Mouse (Mus musculus) ES-Bruce4 (cell line): Measurements from ENCODE around the gene Acvr2b. TPM values are rescaled to one million over a fixed set of nuclear protein-coding genes. Genes with fewer than 3 reads are reported as not detected.

Experiments used
- H3K27ac ChIP-seq: 2 replicates; pipeline ENCODE4 v1.5.1; 2012; ENCODE audit warnings: low read length, inconsistent platforms; ENCODE audit not compliant: insufficient read depth
- H3K27me3 ChIP-seq: 2 replicates; pipeline ENCODE4 v1.6.1; 2012; ENCODE audit warnings: mild to moderate bottlenecking, low read length, inconsistent platforms; ENCODE audit not compliant: control insufficient read depth, poor library complexity, insufficient read depth, severe bottlenecking
- H3K36me3 ChIP-seq: 2 replicates; pipeline ENCODE4 v1.6.1; 2012; ENCODE audit warnings: inconsistent platforms, mild to moderate bottlenecking, low read length, moderate library complexity; ENCODE audit not compliant: control insufficient read depth, poor library complexity, insufficient read depth, severe bottlenecking
- H3K4me1 ChIP-seq: one replicate; pipeline ENCODE4 v1.8.1; 2011; ENCODE audit warnings: low read length; ENCODE audit not compliant: control insufficient read depth, insufficient read depth
- H3K4me3 ChIP-seq: 2 replicates; pipeline ENCODE4 v1.5.1; 2011; ENCODE audit warnings: low read depth, mild to moderate bottlenecking, low read length
- H3K9ac ChIP-seq: 2 replicates; pipeline ENCODE4 v1.6.1; 2012; ENCODE audit warnings: low read depth, mild to moderate bottlenecking, inconsistent platforms; ENCODE audit not compliant: poor library complexity, severe bottlenecking
- H3K9me3 ChIP-seq: replicated peaks from 2 replicates; pipeline ENCODE4 v1.6.1; 2012; ENCODE audit warnings: mild to moderate bottlenecking, low read length, inconsistent platforms; ENCODE audit not compliant: control insufficient read depth, poor library complexity, insufficient read depth, severe bottlenecking
- CTCF ChIP-seq: IDR thresholded peaks from one replicate; pipeline ENCODE4 v1.8.1; 2011; ENCODE audit warnings: low read depth, low read length
- EP300 ChIP-seq: IDR thresholded peaks from 2 replicates; pipeline ENCODE4 v1.6.1; 2011; ENCODE audit warnings: low read depth, low read length; ENCODE audit not compliant: insufficient read depth
- POLR2A ChIP-seq: IDR thresholded peaks from one replicate; pipeline ENCODE4 v1.8.1; 2011; ENCODE audit warnings: low read length; ENCODE audit not compliant: insufficient read depth
- polyA plus RNA-seq: library from polyadenylated mRNA; stranded (reverse); fragments of >200 nt; gene quantifications from 2 replicates; pipeline ENCODE4 v1.2.4, GENCODE M21; 2011; ENCODE audit warnings: low read depth; ENCODE audit not compliant: missing spikeins, insufficient read depth, insufficient read length

Gene Acvr2b
- polyA plus RNA-seq, 1 experiment: 52.1 TPM

GRCm38 (mm10) chr9:119472412-119472918 lies 70.5 kb downstream of the Acvr2b start:
- TF ChIP-seq CTCF: no peak
- TF ChIP-seq EP300: no peak
- TF ChIP-seq POLR2A: no peak
- H3K4me3 ChIP-seq: no peak overlapping the region

GRCm38 (mm10) chr9:119473011-119473410 lies 71.1 kb downstream of the Acvr2b start:
- no peaks in the 10 kb centered on the region for H3K27me3 ChIP-seq
- H3K9me3 ChIP-seq: no peaks in the 10 kb centered on the region
- TF ChIP-seq POLR2A (no peak), EP300 (no peak), CTCF (no peak)
- no peaks in the 10 kb centered on the region for H3K4me1 ChIP-seq
- no peaks in the 10 kb centered on the region for H3K36me3 ChIP-seq
- H3K9ac ChIP-seq: no peak overlapping the region
- no peak overlapping the region for H3K27ac ChIP-seq
- no peak overlapping the region for H3K4me3 ChIP-seq

More at GRCm38 (mm10) chr9:119472412-119472918, 70.5 kb downstream of the Acvr2b start:
- no peak overlapping the region for H3K9ac ChIP-seq
- H3K9me3 ChIP-seq: no peaks in the 10 kb centered on the region
- no peaks in the 10 kb centered on the region for H3K27me3 ChIP-seq
- H3K27ac ChIP-seq: no peak overlapping the region
- no peaks in the 10 kb centered on the region for H3K36me3 ChIP-seq
- no peaks in the 10 kb centered on the region for H3K4me1 ChIP-seq

- no peak overlapping the region for H3K9ac ChIP-seq
- H3K4me1 ChIP-seq: no peaks in the 10 kb centered on the region
- TF ChIP-seq EP300 (no peak), CTCF (no peak)
- no peaks in the 10 kb centered on the region for H3K36me3 ChIP-seq
- no peak overlapping the region for H3K27ac ChIP-seq
- H3K9me3 ChIP-seq: no peaks in the 10 kb centered on the region
- no peak overlapping the region for H3K4me3 ChIP-seq
- no peaks in the 10 kb centered on the region for H3K27me3 ChIP-seq
Measured at GRCm38 (mm10) chr9:119473608-119474164, 71.8 kb downstream of the Acvr2b start.

- TF ChIP-seq EP300 (no peak), CTCF (no peak), POLR2A (no peak)
- no peaks in the 10 kb centered on the region for H3K36me3 ChIP-seq
- H3K4me1 ChIP-seq: no peaks in the 10 kb centered on the region
- no peaks in the 10 kb centered on the region for H3K27me3 ChIP-seq
- H3K9ac ChIP-seq: no peak overlapping the region
- H3K27ac ChIP-seq: no peak overlapping the region
- no peak overlapping the region for H3K4me3 ChIP-seq
- no peaks in the 10 kb centered on the region for H3K9me3 ChIP-seq
Measured at GRCm38 (mm10) chr9:119474717-119475611, 73.0 kb downstream of the Acvr2b start.

- Histone ChIP-seq H3K9me3 (no peaks in the 10 kb centered on the region), H3K27me3 (no peaks in the 10 kb centered on the region), H3K36me3 (no peaks in the 10 kb centered on the region), H3K27ac (no peak overlapping the region), H3K4me3 (no peak overlapping the region), H3K4me1 (no peaks in the 10 kb centered on the region), H3K9ac (no peak overlapping the region)
- TF ChIP-seq CTCF (no peak), EP300 (no peak), POLR2A (no peak)
Measured at GRCm38 (mm10) chr9:119477754-119478153, 75.8 kb downstream of the Acvr2b start.

GRCm38 (mm10) chr9:119478345-119478744 lies 76.4 kb downstream of the Acvr2b start:
- no peak overlapping the region for H3K27ac ChIP-seq
- H3K4me1 ChIP-seq: no peaks in the 10 kb centered on the region
- H3K27me3 ChIP-seq: no peaks in the 10 kb centered on the region
- H3K4me3 ChIP-seq: no peak overlapping the region
- H3K9ac ChIP-seq: no peak overlapping the region
- H3K36me3 ChIP-seq: no peaks in the 10 kb centered on the region
- TF ChIP-seq POLR2A (no peak), EP300 (no peak)
- H3K9me3 ChIP-seq: no peaks in the 10 kb centered on the region
